Mouse (Mus musculus): ENCODE results near the gene Nol9.

DNA sequence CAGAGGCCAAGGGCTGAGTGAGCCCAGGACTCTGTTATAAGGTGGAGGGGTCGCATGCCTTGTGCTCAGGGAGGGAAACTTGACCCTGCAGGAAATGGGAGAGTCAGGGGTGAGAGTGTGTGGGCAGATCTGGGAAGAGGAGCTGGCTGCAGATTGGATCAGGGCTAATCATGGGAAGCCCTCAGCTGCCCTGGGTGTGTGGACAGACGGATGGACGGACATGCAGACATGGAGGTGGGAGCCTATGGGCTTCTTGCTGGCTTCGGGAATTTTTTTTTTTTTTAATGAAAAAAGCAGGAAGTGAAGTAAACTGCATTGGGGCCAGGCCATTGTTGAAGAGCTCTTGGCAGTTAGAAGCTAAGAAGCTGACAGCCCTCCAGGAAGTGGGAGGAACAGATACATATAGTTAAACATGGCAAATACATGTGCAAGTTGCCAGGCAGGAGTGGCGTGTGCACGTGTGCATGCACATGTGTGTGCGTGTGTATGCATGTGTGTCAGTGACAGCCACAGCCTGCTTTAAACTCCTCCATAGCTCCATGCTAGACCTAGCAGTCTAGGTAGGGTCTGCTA, 62.0 kb downstream of the Nol9 start:
- TF ChIP-seq EP300 (IDR thresholded peaks at IDR 0.05; ENCODE audit: low read depth) (no peak), CTCF (IDR thresholded peaks at IDR 0.05; ENCODE audit: low read depth) (no peak)

Measured in heart, postnatal 0 days (tissue).